Mouse (Mus musculus): ENCODE results near the gene Gtf2a1l.

The Gtf2a1l gene

GRCm38 (mm10) chr17:88653375-88653769 lies 15.1 kb upstream of the Gtf2a1l start:
- no peak for DNase-seq (ENCODE audit: extremely low spot score)

- DNase-seq (ENCODE audit: extremely low spot score): no peak
These were observed 9.9 kb upstream of the Gtf2a1l start for GRCm38 (mm10) chr17:88658510-88658909.

GRCm38 (mm10) chr17:88666076-88666475 lies 2.4 kb upstream of the Gtf2a1l start:
- DNase-seq (ENCODE audit: extremely low spot score): no peak

- DNase-seq (ENCODE audit: extremely low spot score): no peak
These were observed 1.5 kb downstream of the Gtf2a1l start for GRCm38 (mm10) chr17:88669921-88670320.

- no peak for DNase-seq (ENCODE audit: extremely low spot score)
These were observed 2.3 kb downstream of the Gtf2a1l start for GRCm38 (mm10) chr17:88670800-88671199.

GRCm38 (mm10) chr17:88675310-88676309 lies 7.2 kb downstream of the Gtf2a1l start:
- no peak for DNase-seq (ENCODE audit: extremely low spot score)

- DNase-seq (ENCODE audit: extremely low spot score): no peak
These were observed 19.8 kb downstream of the Gtf2a1l start for GRCm38 (mm10) chr17:88688226-88688625.

GRCm38 (mm10) chr17:88696656-88697333 lies 28.3 kb downstream of the Gtf2a1l start:
- no peak for DNase-seq (ENCODE audit: extremely low spot score)

- no peak for DNase-seq (ENCODE audit: extremely low spot score)
These were observed 32.4 kb downstream of the Gtf2a1l start for GRCm38 (mm10) chr17:88700901-88701300.

- DNase-seq (ENCODE audit: extremely low spot score): no peak
These were observed 33.9 kb downstream of the Gtf2a1l start for GRCm38 (mm10) chr17:88702345-88702744.

- no peak for DNase-seq (ENCODE audit: extremely low spot score)
These were observed 34.7 kb downstream of the Gtf2a1l start for GRCm38 (mm10) chr17:88703112-88703511.

GRCm38 (mm10) chr17:88706231-88706649 lies 37.8 kb downstream of the Gtf2a1l start:
- peak; percentile 24 for DNase-seq (ENCODE audit: extremely low spot score)

- no peak for DNase-seq (ENCODE audit: extremely low spot score)
These were observed 81.2 kb downstream of the Gtf2a1l start for GRCm38 (mm10) chr17:88749646-88750045.

- peak; percentile 54 for DNase-seq (ENCODE audit: extremely low spot score)
These were observed 84.5 kb downstream of the Gtf2a1l start for GRCm38 (mm10) chr17:88752827-88753471.

- DNase-seq (ENCODE audit: extremely low spot score): no peak
These were observed 85.0 kb downstream of the Gtf2a1l start for GRCm38 (mm10) chr17:88753472-88753857.

GRCm38 (mm10) chr17:88755776-88756175 lies 87.3 kb downstream of the Gtf2a1l start:
- no peak for DNase-seq (ENCODE audit: extremely low spot score)

- no peak for DNase-seq (ENCODE audit: extremely low spot score)
These were observed 89.6 kb downstream of the Gtf2a1l start for GRCm38 (mm10) chr17:88758003-88758437.

GRCm38 (mm10) chr17:88763396-88764135 lies 95.1 kb downstream of the Gtf2a1l start:
- no peak for DNase-seq (ENCODE audit: extremely low spot score)

- no peak for DNase-seq (ENCODE audit: extremely low spot score)
These were observed 95.7 kb downstream of the Gtf2a1l start for GRCm38 (mm10) chr17:88764136-88764485.
